Mouse (Mus musculus) midbrain, embryonic 10.5 days (tissue): ENCODE measurements around the gene Ptprd. TPM values are rescaled to one million over a fixed set of nuclear protein-coding genes. Genes with fewer than 3 reads are reported as not detected.
A peak's percentile ranks its signal among the peaks of the same experiment; 100 is the strongest.

Experiments
- DNase-seq: peaks from one replicate; pipeline ENCODE4 v3.0.0-alpha.2; 2017; ENCODE audit warnings: low spot score
- H3K27ac ChIP-seq: fragments of 300-500 bp; sonication (generic); replicated peaks from 2 replicates; pipeline ENCODE4 v1.5.1; 2016; ENCODE audit warnings: mild to moderate bottlenecking
- H3K27me3 ChIP-seq: fragments of 300-500 bp; sonication (generic); 2 replicates; pipeline ENCODE4 v1.6.1; 2016; ENCODE audit warnings: low read depth, mild to moderate bottlenecking; ENCODE audit not compliant: poor library complexity, severe bottlenecking
- H3K36me3 ChIP-seq: fragments of 300-500 bp; sonication (generic); 2 replicates; pipeline ENCODE4 v1.6.1; 2016; ENCODE audit warnings: mild to moderate bottlenecking, moderate library complexity
- H3K4me1 ChIP-seq: fragments of 300-500 bp; sonication (generic); 2 replicates; pipeline ENCODE4 v1.6.1; 2016
- H3K4me3 ChIP-seq: fragments of 300-500 bp; sonication (generic); 2 replicates; pipeline ENCODE4 v1.5.1; 2016; ENCODE audit warnings: mild to moderate bottlenecking, moderate library complexity
- H3K9me3 ChIP-seq: fragments of 300-500 bp; sonication (generic); replicated peaks from 2 replicates; pipeline ENCODE4 v1.6.1; 2016; ENCODE audit warnings: mild to moderate bottlenecking
- WGBS: fragments of 180-500 bp; shearing (Covaris S2); methylation state at CpG from one replicate; pipeline ENCODE4 v1.1.7; 2016; 5-methylcytosine and 5-hydroxymethylcytosine counted together
- polyA plus RNA-seq: library from polyadenylated mRNA; unstranded; fragments of >200 nt; fragmentation: Nextera tagmentation; extraction: Ambion mirVana; gene quantifications from 2 replicates; pipeline ENCODE4 v1.2.1, GENCODE M21; 2016

Gene Ptprd
- polyA plus RNA-seq, 1 experiment from 2014 or later = 9.6 TPM

GRCm38 (mm10) chr4:77513914-77514628, 697.7 kb downstream of the Ptprd start:
- Histone ChIP-seq H3K27ac (no peak overlapping the region), H3K4me3 (no peak overlapping the region), H3K27me3 (no peaks in the 10 kb centered on the region), H3K9me3 (no peaks in the 10 kb centered on the region), H3K4me1 (no peaks in the 10 kb centered on the region), H3K36me3 (no peaks in the 10 kb centered on the region)
- DNase-seq = no peak
- WGBS = 82% methylated on average over 5 of the region's 5 CpGs

DNA sequence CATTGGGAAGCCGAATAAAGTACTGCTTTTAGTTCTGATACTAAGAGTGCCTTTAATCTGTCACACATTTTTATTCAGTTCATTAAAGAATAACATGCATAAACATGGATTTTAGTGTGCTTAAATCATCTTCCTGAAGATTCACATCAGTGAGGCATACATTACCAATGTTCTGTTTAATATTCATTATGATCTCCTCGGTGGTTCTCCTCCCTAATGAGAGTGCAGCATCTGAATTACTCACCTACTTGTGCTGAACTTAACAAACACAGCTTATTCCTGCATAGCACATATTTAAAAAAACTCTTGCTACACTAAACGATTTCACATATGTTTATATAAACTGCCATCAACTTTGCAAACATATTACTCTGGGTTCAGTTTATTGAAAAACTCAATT, 698.7 kb downstream of the Ptprd start:
- WGBS = 84% methylated on average over 3 of the region's 3 CpGs

DNA sequence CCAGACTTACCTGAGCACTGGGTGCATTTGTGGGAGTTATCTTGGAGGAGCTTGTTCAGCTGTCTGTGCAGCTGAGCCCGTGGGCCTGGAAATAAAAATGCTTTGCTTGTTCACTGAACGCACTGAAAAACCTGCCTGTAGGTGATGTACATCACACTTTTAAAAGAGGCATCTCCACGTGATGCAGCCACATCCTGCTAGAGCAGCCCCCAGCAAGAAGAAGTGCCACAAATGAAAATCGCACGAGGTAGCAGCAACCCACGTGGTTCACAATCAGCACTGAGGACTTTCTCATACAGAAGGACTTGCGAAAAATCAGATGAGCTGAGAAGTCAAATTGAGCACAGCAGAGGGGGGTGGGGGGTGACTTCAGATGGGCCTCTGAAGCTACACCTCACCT, 757.7 kb downstream of the Ptprd start:
- no peak for DNase-seq
- H3K4me1 ChIP-seq = no peaks in the 10 kb centered on the region
- no peak overlapping the region for H3K27ac ChIP-seq
- H3K36me3 ChIP-seq = no peaks in the 10 kb centered on the region
- no peak overlapping the region for H3K4me3 ChIP-seq
- 74% methylated on average over 7 of the region's 7 CpGs for WGBS
- no peaks in the 10 kb centered on the region for H3K9me3 ChIP-seq
- H3K27me3 ChIP-seq = no peaks in the 10 kb centered on the region

More for the DNA sequence above, 698.7 kb downstream of the Ptprd start:
- Histone ChIP-seq H3K27me3 (no peaks in the 10 kb centered on the region), H3K4me1 (no peaks in the 10 kb centered on the region), H3K36me3 (no peaks in the 10 kb centered on the region), H3K27ac (no peak overlapping the region), H3K4me3 (no peak overlapping the region), H3K9me3 (no peaks in the 10 kb centered on the region)
- DNase-seq = no peak

DNA sequence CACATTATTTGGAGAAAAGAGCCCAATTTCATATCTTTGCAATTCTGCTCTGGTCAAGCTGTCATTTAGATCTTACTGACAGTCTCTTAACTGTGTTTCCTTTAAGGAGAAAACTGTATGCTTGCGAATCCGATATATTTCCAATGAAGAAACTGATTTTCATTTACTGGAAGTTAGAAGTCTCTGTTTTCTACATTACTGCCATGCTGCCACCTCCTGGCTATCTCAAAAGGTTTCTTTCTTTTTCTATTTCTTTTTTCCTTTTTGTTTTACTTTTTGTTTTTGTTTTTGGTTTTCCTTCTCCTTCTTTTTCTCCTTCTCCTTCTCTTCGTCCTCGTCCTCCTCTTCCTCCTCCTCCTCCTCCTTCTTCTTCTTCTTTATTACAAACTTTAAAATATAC, 812.6 kb downstream of the Ptprd start:
- H3K4me3 ChIP-seq = no peak overlapping the region
- no peak for DNase-seq
- H3K27me3 ChIP-seq = no peaks in the 10 kb centered on the region
- 88% methylated on average over 4 of the region's 4 CpGs for WGBS
- no peak overlapping the region for H3K27ac ChIP-seq
- H3K9me3 ChIP-seq = no peaks in the 10 kb centered on the region
- no peaks in the 10 kb centered on the region for H3K36me3 ChIP-seq
- no peaks in the 10 kb centered on the region for H3K4me1 ChIP-seq

GRCm38 (mm10) chr4:77361728-77362127, 850.0 kb downstream of the Ptprd start:
- Histone ChIP-seq H3K27me3 (no peaks in the 10 kb centered on the region), H3K4me1 (no peaks in the 10 kb centered on the region), H3K36me3 (no peaks in the 10 kb centered on the region), H3K4me3 (no peak overlapping the region), H3K27ac (no peak overlapping the region), H3K9me3 (no peaks in the 10 kb centered on the region)
- DNase-seq = no peak

- no peak for DNase-seq
- no peaks in the 10 kb centered on the region for H3K36me3 ChIP-seq
- H3K4me1 ChIP-seq = no peaks in the 10 kb centered on the region
- no peak overlapping the region for H3K4me3 ChIP-seq
- H3K27me3 ChIP-seq = no peaks in the 10 kb centered on the region
- WGBS = 84% methylated on average over 4 of the region's 4 CpGs
- H3K9me3 ChIP-seq = no peaks in the 10 kb centered on the region
- H3K27ac ChIP-seq = no peak overlapping the region
These were observed 884.6 kb downstream of the Ptprd start for GRCm38 (mm10) chr4:77327198-77327597.

GRCm38 (mm10) chr4:77317060-77317680, 894.6 kb downstream of the Ptprd start:
- H3K4me1 ChIP-seq = peaks cover 10% of the 10 kb centered on the region; the same call in 1 of the 2 replicates
- no peak for DNase-seq
- no peaks in the 10 kb centered on the region for H3K36me3 ChIP-seq
- H3K4me3 ChIP-seq = no peak overlapping the region
- H3K27me3 ChIP-seq = no peaks in the 10 kb centered on the region
- H3K9me3 ChIP-seq = no peaks in the 10 kb centered on the region
- H3K27ac ChIP-seq = peak overlapping the region; percentile 46; the same call in 1 of the 2 replicates
- WGBS = 74% methylated on average over 10 of the region's 10 CpGs

DNA sequence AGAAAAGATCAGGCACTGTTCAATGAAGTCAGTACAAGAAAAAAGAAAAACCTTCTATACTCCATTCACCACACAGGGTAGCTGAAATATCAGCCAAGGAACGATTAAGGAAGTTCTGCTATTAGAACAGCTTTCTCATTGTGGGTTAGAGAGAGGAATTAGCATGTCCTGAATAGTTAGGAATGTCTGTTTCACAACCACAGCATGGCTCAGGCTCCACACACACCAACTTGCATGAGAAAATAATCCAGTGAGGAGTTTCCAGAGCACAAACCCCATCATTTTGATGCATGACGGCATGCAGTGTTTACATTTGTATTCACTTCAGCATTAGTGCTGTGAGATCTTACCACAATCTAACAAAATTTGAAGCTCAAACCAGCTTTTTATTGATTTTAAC, 895.1 kb downstream of the Ptprd start:
- Histone ChIP-seq H3K36me3 (no peaks in the 10 kb centered on the region), H3K27ac (no peak overlapping the region), H3K27me3 (no peaks in the 10 kb centered on the region), H3K4me1 (peaks cover 10% of the 10 kb centered on the region; the same call in 1 of the 2 replicates), H3K9me3 (no peaks in the 10 kb centered on the region), H3K4me3 (no peak overlapping the region)
- no peak for DNase-seq
- 60% methylated on average over 2 of the region's 2 CpGs for WGBS

GRCm38 (mm10) chr4:77310127-77310788, 901.5 kb downstream of the Ptprd start:
- WGBS = 88% methylated on average over 3 of the region's 3 CpGs
- DNase-seq = no peak
- H3K9me3 ChIP-seq = no peaks in the 10 kb centered on the region
- no peak overlapping the region for H3K4me3 ChIP-seq
- H3K4me1 ChIP-seq = no peaks in the 10 kb centered on the region
- H3K27ac ChIP-seq = no peak overlapping the region
- H3K27me3 ChIP-seq = no peaks in the 10 kb centered on the region
- no peaks in the 10 kb centered on the region for H3K36me3 ChIP-seq

GRCm38 (mm10) chr4:77283423-77283822, 928.3 kb downstream of the Ptprd start:
- H3K36me3 ChIP-seq = no peaks in the 10 kb centered on the region
- 95% methylated on average over 1 of the region's 1 CpGs for WGBS
- no peaks in the 10 kb centered on the region for H3K9me3 ChIP-seq
- H3K4me1 ChIP-seq = peaks cover under 1% of the 10 kb centered on the region; the same call in 1 of the 2 replicates
- no peaks in the 10 kb centered on the region for H3K27me3 ChIP-seq
- DNase-seq = no peak
- H3K27ac ChIP-seq = no peak overlapping the region
- no peak overlapping the region for H3K4me3 ChIP-seq

DNA sequence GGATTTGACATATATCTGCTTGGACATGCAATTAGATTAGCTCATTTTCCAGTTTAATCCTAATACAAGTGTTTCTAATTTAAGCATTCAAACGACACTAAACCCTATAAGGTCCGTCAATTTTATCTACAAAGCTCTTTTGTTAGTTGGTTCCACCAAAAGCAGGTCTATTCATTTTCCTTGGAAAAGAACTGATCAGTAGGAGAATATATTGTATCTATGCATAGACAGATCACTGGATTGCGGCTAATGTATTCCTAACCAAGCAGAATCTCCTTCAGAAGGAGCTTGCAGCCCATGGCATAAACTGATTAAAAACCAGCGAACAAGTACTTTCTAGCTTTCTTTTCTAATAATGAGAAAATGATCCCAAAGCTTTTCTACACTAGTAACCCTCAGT, 933.8 kb downstream of the Ptprd start:
- Histone ChIP-seq H3K9me3 (no peaks in the 10 kb centered on the region), H3K4me1 (peaks cover 8% of the 10 kb centered on the region), H3K36me3 (no peaks in the 10 kb centered on the region), H3K4me3 (no peak overlapping the region), H3K27me3 (no peaks in the 10 kb centered on the region), H3K27ac (no peak overlapping the region)
- 44% methylated on average over 4 of the region's 4 CpGs for WGBS
- DNase-seq = no peak

- Histone ChIP-seq H3K36me3 (no peaks in the 10 kb centered on the region), H3K27me3 (no peaks in the 10 kb centered on the region), H3K27ac (no peak overlapping the region), H3K9me3 (no peaks in the 10 kb centered on the region), H3K4me3 (no peak overlapping the region), H3K4me1 (no peaks in the 10 kb centered on the region)
- 73% methylated on average over 1 of the region's 1 CpGs for WGBS
- no peak for DNase-seq
These were observed 951.8 kb downstream of the Ptprd start for GRCm38 (mm10) chr4:77259972-77260290.

- Histone ChIP-seq H3K27me3 (no peaks in the 10 kb centered on the region), H3K4me3 (no peak overlapping the region), H3K27ac (no peak overlapping the region), H3K9me3 (no peaks in the 10 kb centered on the region), H3K36me3 (no peaks in the 10 kb centered on the region), H3K4me1 (no peaks in the 10 kb centered on the region)
- 87% methylated on average over 8 of the region's 8 CpGs for WGBS
- DNase-seq = no peak
These were observed 952.4 kb downstream of the Ptprd start for GRCm38 (mm10) chr4:77259250-77259971.
